Mouse (Mus musculus) spleen, adult 2 months (tissue): ENCODE data around the gene Gm49450.

Experiments used
- CTCF ChIP-seq: fragments of 200-500 bp; IDR thresholded peaks from 2 replicates; pipeline ENCODE4 v1.5.1; 2011; ENCODE audit warnings: mild to moderate bottlenecking, inconsistent platforms; ENCODE audit not compliant: insufficient read depth, insufficient read length, insufficient replicate concordance; ENCODE audit errors: extremely low read depth
- POLR2A ChIP-seq: fragments of 200-500 bp; IDR thresholded peaks from 2 replicates; pipeline ENCODE4 v1.6.1; 2011; ENCODE audit warnings: low read depth, low read length, inconsistent platforms

GRCm38 (mm10) chr15:98971111-98971510, 17.8 kb upstream of the Gm49450 start:
- no peak for TF ChIP-seq POLR2A
- TF ChIP-seq CTCF, result no peak
